Mouse (Mus musculus) heart, postnatal 0 days (tissue): ENCODE measurements at regions not wholly inside any gene's neighbourhood (a gene's known extent, or its start where the extent isn't known, plus 50 kb on each side); places are given as distances from the start of the nearest gene placed in this dataset.

ENCODE experiments used
- CTCF ChIP-seq: IDR thresholded peaks from 2 replicates; pipeline ENCODE4 v1.5.1; 2016; ENCODE audit warnings: antibody characterized with exemption, control low read depth, low read depth
- EP300 ChIP-seq: IDR thresholded peaks from 2 replicates; pipeline ENCODE4 v1.6.1; 2016; ENCODE audit warnings: antibody characterized with exemption, low read depth

GRCm38 (mm10) chr12:117343121-117343520 lies 173.2 kb upstream of the Rapgef5 start:
- TF ChIP-seq CTCF (no peak), EP300 (no peak)
